Mouse (Mus musculus) thymus, postnatal 36 days (tissue): ENCODE data around the gene Il11.

Source experiments
- DNase-seq, 2 experiments: peaks; one replicate each; pipeline ENCODE4 v3.0.0; 2022; ENCODE audit warnings: mixed read lengths in 2 of 2

The Il11 gene

DNA sequence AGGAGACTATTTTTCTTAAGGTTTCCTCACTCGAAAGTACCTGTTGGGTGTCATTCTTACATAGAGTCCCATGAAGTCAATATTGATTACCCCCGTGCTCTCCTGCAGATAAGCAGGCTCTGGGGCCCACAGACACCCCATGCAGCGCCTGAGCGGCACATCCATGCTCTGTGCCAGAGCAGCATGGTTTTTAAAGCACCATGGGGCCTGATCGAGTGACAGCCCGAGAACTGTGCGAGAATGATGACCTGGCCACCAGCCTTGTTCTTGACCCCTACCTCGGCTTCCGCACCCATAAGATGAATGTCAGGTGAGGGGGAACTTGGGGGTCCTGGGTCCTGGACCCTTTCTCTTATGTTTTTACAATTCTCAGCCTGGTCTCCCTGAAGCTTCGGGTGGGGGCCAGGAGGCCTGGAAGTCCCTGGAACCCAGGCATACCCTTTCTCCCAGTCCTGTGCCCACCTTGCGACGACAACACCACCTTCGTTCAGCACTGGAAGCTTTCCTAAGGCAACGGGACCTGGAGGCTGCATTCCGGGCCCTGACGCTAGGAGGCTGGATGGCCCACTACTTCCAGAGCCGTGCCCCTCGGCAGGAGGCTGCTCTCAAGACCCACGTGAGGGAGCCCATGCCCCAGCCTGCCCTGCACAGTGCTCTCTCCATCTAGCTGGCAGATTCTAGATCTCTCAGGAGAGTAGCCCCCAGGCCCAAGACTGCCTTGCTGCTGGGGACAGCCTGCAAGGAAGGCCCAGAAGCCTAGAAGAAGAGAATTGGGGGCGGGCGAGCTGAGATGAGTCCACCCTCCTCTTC is 40.8 kb downstream of the Il11 start:
- DNase-seq = no peak

DNA sequence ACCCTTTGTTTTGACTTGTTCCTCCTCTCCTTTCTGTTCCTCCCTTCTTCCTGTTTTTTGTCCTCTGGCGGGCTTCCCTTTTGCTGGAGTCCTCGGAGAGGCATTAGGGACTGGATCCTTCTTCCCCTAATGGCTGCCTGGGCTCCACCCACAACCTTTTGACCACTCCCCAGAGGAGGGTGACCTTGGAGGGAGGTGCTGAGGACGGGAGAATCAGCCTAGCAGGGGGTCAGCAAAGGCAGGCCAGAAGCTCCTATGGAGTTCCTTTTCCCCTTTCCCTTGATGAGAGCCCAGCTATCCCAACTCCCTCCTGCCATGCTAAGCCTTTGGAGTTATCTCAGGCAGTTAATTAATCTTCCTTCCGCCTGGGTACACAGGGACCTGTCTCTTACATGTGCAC is 41.5 kb downstream of the Il11 start:
- DNase-seq = peak; percentile 17 to 37

DNA sequence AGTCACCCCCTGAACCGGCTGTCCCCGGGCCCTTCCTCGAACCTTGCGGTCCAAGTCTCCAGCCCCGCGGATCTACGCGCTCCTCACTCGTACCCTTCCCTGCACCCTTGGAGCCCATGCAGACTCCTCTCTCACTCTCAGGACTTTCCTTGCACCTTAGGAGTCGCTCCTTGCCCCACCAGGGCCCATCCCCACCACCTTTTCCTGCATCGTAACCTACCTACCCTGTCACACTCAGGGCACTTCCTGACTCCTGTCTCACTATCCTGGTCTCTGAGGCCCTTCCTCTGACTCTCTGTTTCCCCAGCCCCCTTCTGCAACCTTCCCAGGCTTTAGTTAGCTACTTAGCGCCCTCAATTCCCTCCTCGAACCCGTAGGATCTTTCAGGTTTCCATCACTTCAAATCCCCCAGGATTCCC is 42.3 kb downstream of the Il11 start:
- no peak for DNase-seq

DNA sequence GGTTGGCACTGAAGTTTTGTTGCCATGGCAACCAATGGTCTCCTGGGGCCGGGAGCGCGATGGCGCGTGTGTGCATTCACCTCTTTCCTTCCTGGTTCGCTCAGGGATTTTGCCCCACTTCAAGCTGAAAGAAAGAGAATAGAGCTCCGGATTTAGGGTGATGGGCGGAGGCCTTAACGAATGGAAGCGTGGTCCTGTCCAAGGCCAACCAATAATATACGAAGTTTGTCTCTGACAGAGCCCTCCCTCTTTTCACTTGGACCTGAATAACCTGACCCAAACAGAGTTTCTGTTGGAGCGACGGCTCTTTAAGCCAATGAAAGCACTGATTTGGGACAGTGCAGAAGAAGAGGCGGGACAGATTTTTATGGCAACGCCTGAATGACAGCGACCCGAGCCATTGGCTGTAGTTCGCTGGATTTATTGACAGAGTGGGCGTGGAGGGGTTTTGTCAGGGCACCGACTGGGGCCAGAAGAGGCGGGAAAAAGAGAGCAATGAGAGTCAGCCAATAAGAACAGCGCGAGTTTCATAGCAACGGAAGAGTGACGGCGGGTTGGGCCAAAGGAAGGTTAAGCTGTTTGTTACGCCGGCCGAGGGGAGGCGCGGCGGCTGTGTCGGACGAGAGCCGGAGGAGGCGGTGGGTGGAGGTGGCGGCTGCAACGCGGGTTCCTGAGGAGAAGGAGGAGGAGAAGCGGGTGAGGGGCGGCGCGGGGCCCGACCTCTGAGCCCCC is 42.9 kb downstream of the Il11 start, which contains the start of gene Kmt5c:
Gene Kmt5c, plus strand, starts transcription at position 572 of the 732 bp plus-strand sequence.
- peak; percentile 91 to 96 for DNase-seq

DNA sequence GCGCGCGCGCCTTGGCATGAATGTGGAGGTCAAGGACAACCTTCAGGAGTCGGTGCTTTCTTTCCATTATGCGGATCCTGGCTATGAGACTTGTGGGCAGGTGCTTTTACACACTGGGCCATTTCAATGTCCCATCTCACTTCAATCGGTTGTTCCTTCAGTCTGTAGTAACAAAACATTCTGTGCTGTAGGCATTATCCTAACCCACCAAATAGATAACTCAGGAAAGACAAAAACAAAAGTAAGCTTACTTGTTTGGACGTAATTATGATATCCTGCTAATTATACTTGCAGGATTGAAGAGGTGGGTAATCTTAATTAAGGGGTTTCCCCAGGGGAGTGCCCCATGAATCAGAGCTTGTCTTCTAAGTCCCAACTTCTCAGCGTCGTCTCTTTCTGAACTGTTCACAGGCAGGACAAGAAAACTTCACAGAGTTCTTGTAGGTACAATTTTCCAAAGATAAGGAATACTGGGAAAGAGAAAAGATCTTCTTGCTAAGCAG is 43.6 kb downstream of the Il11 start:
- no peak for DNase-seq

DNA sequence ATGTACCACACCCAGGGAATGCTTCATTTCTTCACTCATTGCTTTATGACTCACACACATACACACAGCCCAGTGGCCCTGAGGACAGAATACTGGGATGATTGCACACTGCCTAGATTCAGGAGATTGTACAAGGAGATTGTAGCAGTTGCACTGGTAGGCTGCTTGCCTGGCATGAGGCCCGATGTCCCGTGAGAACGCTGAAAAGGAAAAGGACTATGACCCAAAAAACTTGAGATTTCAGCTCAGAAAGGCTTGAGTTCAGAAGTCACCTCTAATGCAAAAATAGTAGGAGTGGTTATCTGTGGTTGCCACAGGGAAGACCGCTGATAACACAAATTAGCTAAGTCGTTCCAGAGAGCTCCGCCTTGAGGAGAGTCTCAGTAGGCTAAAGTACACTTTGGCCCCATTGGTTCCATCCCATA is 49.7 kb downstream of the Il11 start:
- DNase-seq = no peak

DNA sequence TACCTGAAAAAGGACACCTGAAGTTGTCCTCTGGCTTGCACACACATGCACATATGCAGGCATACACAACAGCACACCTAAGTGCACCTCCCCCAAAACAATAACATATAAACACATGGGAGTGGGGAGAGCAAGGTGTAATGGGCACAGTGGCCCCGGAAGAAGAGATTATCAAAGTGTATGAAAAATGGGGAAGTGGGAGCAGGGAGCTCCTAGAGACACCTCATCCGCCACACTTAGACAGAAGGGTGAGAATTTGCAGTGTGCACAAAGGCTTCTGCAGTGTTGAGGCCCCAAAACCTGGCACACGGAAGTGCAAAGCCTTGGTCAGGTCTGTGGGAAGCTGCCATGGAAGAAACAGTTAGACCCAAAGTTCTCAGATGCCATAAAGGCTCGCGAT is 51.6 kb downstream of the Il11 start:
- no peak for DNase-seq

DNA sequence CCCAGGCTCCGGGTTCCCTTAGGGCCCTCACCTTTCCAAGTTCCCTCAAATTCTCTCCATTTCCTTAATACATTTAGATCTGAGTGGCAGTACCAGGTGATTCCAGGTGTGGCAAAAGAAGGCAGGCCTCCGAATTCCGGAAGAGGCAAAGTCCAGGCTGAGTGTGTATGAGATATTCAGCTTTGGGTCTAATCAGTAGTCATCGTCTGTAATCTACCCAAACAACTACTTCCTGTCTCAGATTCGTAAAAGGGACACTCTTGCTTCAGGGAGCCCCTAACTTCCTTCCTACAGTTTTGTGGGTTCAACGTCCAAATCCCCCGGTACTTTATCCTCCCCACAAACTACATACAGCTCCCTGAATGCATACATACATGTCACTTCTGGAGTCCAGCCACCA is 57.5 kb downstream of the Il11 start, which contains the start of gene Tmem150b:
Gene Tmem150b, minus strand, starts transcription at position 81 of the 400 bp plus-strand sequence.
- DNase-seq = no peak

DNA sequence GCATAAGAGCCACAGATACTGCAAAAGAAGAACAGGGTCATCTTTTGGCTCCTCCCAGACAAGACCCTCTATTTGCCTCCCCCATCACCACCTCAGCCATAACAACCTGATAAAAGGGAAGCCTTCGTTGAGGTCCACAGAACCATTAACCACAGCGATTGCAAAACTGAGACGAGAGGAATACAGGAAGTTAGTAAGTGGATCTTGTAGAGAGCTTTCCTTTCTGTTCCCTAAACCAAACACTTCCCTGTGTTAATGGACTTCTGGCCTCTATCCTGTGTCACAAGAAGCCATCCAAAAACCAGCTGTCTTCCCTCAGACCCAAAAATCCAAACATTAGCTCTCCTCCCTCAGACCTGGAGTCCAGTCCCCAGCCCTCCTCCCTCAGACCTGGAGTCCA is 58.3 kb downstream of the Il11 start:
- no peak for DNase-seq

DNA sequence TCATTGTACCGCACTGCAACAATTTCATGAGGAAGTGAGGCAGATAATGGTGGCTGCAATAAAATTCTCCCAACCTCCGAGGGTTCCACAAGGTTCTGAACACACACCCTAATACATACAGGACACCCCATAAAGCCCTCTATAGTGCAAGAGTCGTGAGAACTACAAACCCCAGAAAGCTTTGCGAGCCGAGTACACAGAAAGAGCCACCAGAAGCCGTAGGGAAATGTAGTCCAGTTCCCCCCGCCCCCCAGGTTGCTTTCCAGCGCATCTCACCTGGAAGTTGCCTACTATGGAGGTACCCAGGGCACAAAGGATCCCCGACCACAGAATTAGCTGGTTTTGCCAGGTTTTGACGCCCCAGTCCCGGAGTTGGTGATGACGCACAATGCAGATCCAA is 59.2 kb downstream of the Il11 start:
- peak; percentile 19 to 35 for DNase-seq
